Mouse (Mus musculus) heart, postnatal 0 days (tissue): Measurements from ENCODE around the gene Mast3. TPM values are rescaled to one million over a fixed set of nuclear protein-coding genes. Genes with fewer than 3 reads are reported as not detected.

ENCODE experiments used
- ATAC-seq: fragments of 200-750 bp; cut with Nextera tagmentation; 2 replicates; pipeline ENCODE4 v1.8.0; 2017; ENCODE audit warnings: low read depth, moderate number of reproducible peaks, moderate library complexity; ENCODE audit not compliant: insufficient read depth
- DNase-seq: peaks from one replicate; pipeline ENCODE4 v3.0.0-alpha.2; 2016; ENCODE audit warnings: low spot score
- H3K27ac ChIP-seq: fragments of 300-500 bp; sonication (generic); 2 replicates; pipeline ENCODE4 v1.5.1; 2014; ENCODE audit warnings: low read depth, mild to moderate bottlenecking
- H3K27me3 ChIP-seq: fragments of 300-500 bp; sonication (generic); 2 replicates; pipeline ENCODE4 v1.6.1; 2014; ENCODE audit warnings: low read length, mixed read lengths; ENCODE audit not compliant: control insufficient read depth, insufficient read depth
- H3K36me3 ChIP-seq: fragments of 300-500 bp; sonication (generic); replicated peaks from 2 replicates; pipeline ENCODE4 v1.6.1; 2014; ENCODE audit warnings: low read length, mixed read lengths; ENCODE audit not compliant: control insufficient read depth, insufficient read depth
- H3K4me1 ChIP-seq: fragments of 300-500 bp; sonication (generic); 2 replicates; pipeline ENCODE4 v1.6.1; 2014; ENCODE audit warnings: antibody characterized with exemption; ENCODE audit not compliant: control insufficient read depth, insufficient read depth
- H3K4me2 ChIP-seq: fragments of 300-500 bp; sonication (generic); 2 replicates; pipeline ENCODE4 v1.6.1; 2014; ENCODE audit warnings: low read depth, mild to moderate bottlenecking, low read length, moderate library complexity
- H3K4me3 ChIP-seq: fragments of 300-500 bp; sonication (generic); 2 replicates; pipeline ENCODE4 v1.5.1; 2014; ENCODE audit warnings: low read depth, low read length
- H3K9ac ChIP-seq: fragments of 300-500 bp; sonication (generic); replicated peaks from 2 replicates; pipeline ENCODE4 v1.6.1; 2014; ENCODE audit warnings: low read depth, low read length, mixed read lengths
- H3K9me3 ChIP-seq: fragments of 300-500 bp; sonication (generic); replicated peaks from 2 replicates; pipeline ENCODE4 v1.6.1; 2016; ENCODE audit warnings: low read length; ENCODE audit not compliant: control insufficient read depth
- CTCF ChIP-seq: IDR thresholded peaks from 2 replicates; pipeline ENCODE4 v1.5.1; 2016; ENCODE audit warnings: antibody characterized with exemption, control low read depth, low read depth
- EP300 ChIP-seq: IDR thresholded peaks from 2 replicates; pipeline ENCODE4 v1.6.1; 2016; ENCODE audit warnings: antibody characterized with exemption, low read depth
- WGBS: fragments of 180-500 bp; shearing (Covaris S2); extraction: QIAGEN DNeasy Blood & Tissue Kit; methylation state at CpG from one replicate; pipeline ENCODE4 v1.1.7; 2014; 5-methylcytosine and 5-hydroxymethylcytosine counted together
- polyA plus RNA-seq: library from polyadenylated mRNA; unstranded; fragments of >200 nt; fragmentation: Nextera tagmentation; extraction: Ambion mirVana; gene quantifications from 2 replicates; pipeline ENCODE4 v1.2.1, GENCODE M21; 2015
- total RNA-seq: library from RNA; depleted of rRNA; stranded (reverse); fragments of >200 nt; gene quantifications from 2 replicates; pipeline ENCODE4 v1.2.3, GENCODE M21; 2014; ENCODE audit warnings: low replicate concordance

Mast3 gene
- total and polyA plus RNA-seq, 2 experiments from 2014 or later, result 2.3 to 5.6 TPM

- DNase-seq (no peak), ATAC-seq (0 out of 2 replicates have a peak, but pooled peaks have one; percentile 8)
- peak overlapping the region; percentile 43 for H3K4me3 ChIP-seq
- no peaks in the 10 kb centered on the region for H3K27me3 ChIP-seq
- peak overlapping the region; percentile 73 for H3K4me2 ChIP-seq
- 14% methylated on average over 21 of the region's 21 CpGs for WGBS
- H3K9me3 ChIP-seq, result no peaks in the 10 kb centered on the region
- H3K36me3 ChIP-seq, result peaks cover 33% of the 10 kb centered on the region
- no peak overlapping the region for H3K27ac ChIP-seq
- TF ChIP-seq CTCF, result no peak
- no peak for TF ChIP-seq EP300
- peaks cover 14% of the 10 kb centered on the region for H3K4me1 ChIP-seq
- H3K9ac ChIP-seq, result peak overlapping the region; percentile 51
These were observed 38.0 kb downstream of the Mast3 start for GRCm38 (mm10) chr8:70766571-70767440.

- H3K36me3 ChIP-seq, result peaks cover 25% of the 10 kb centered on the region
- peak overlapping the region; percentile 51 for H3K9ac ChIP-seq
- no peaks in the 10 kb centered on the region for H3K27me3 ChIP-seq
- DNase-seq, result no peak
- no peak for ATAC-seq
- H3K9me3 ChIP-seq, result no peaks in the 10 kb centered on the region
- TF ChIP-seq EP300 (no peak), CTCF (no peak)
- H3K4me2 ChIP-seq, result peak overlapping the region; percentile 73
- H3K4me1 ChIP-seq, result peaks cover 14% of the 10 kb centered on the region
- H3K27ac ChIP-seq, result 0 out of 2 replicates have a peak overlapping the region, but pooled peaks have one; percentile 12
- H3K4me3 ChIP-seq, result peak overlapping the region; percentile 43
- WGBS, result 2% methylated on average over 34 of the region's 34 CpGs
These were observed 38.9 kb downstream of the Mast3 start for GRCm38 (mm10) chr8:70765838-70766570.

GRCm38 (mm10) chr8:70765329-70765728, 39.5 kb downstream of the Mast3 start:
- 70% methylated on average over 9 of the region's 9 CpGs for WGBS
- no peak overlapping the region for H3K9ac ChIP-seq

GRCm38 (mm10) chr8:70764676-70765075, 40.2 kb downstream of the Mast3 start:
- WGBS, result 91% methylated on average over 13 of the region's 13 CpGs
- Histone ChIP-seq H3K27me3 (no peaks in the 10 kb centered on the region), H3K4me1 (peaks cover 24% of the 10 kb centered on the region), H3K27ac (no peak overlapping the region), H3K4me3 (no peak overlapping the region), H3K36me3 (peaks cover 16% of the 10 kb centered on the region), H3K9ac (no peak overlapping the region), H3K9me3 (no peaks in the 10 kb centered on the region), H3K4me2 (no peak overlapping the region)
- DNase-seq (no peak), ATAC-seq (no peak)
- TF ChIP-seq CTCF (no peak), EP300 (no peak)

More at GRCm38 (mm10) chr8:70765329-70765728, 39.5 kb downstream of the Mast3 start:
- DNase-seq (no peak), ATAC-seq (no peak)
- H3K36me3 ChIP-seq, result peaks cover 18% of the 10 kb centered on the region
- H3K4me1 ChIP-seq, result peaks cover 18% of the 10 kb centered on the region
- TF ChIP-seq CTCF (no peak), EP300 (no peak)
- H3K27ac ChIP-seq, result no peak overlapping the region
- peak overlapping the region; percentile 43 for H3K4me3 ChIP-seq
- H3K4me2 ChIP-seq, result peak overlapping the region; percentile 73
- H3K9me3 ChIP-seq, result no peaks in the 10 kb centered on the region
- H3K27me3 ChIP-seq, result no peaks in the 10 kb centered on the region

- WGBS, result 54% methylated on average over 8 of the region's 8 CpGs
- DNase-seq (no peak), ATAC-seq (no peak)
- no peak for TF ChIP-seq CTCF
- no peak for TF ChIP-seq EP300
- H3K4me2 ChIP-seq, result no peak overlapping the region
- no peaks in the 10 kb centered on the region for H3K27me3 ChIP-seq
- H3K9me3 ChIP-seq, result no peaks in the 10 kb centered on the region
- H3K9ac ChIP-seq, result no peak overlapping the region
- no peak overlapping the region for H3K4me3 ChIP-seq
- peaks cover 25% of the 10 kb centered on the region for H3K4me1 ChIP-seq
- no peak overlapping the region for H3K27ac ChIP-seq
- peaks cover 14% of the 10 kb centered on the region for H3K36me3 ChIP-seq
These were observed 40.8 kb downstream of the Mast3 start for GRCm38 (mm10) chr8:70764026-70764425.
